Comparison of ENCODE assay signal across 17 mouse cellular contexts in the genomic region with DNA sequence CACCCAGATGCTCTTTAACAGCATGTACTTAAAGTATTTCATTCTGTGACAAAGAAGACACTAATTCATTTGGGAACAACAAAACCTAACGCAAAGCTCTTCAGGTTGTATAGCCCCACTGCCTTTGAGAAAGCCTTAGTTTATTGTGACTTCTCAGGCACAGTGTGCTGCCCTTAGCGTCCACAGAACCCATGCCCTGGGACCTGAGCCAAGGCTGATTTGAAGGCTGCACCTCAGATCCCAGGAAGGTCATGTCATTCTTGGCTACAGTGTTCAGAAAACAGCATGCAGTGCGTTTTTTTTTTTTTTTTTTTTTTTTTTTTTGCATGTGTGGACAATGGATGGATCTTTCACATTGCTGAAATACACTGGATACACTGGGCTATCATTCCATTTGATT.
DNase-seq lines count a peak whose midpoint lies in the region.
"Had no signal": no experiment of that assay in that cellular context is flagged by ENCODE, and none has a peak within 500 bp of the region (broad histone marks: within the 10 kb centered on the region; RNA-seq: fewer than 3 reads in every experiment).

No protein-coding gene starts in this region.

- intact Hi-C loops in left cerebral cortex, postnatal 4 days (cut with DNase I) = no loop called here
- intact Hi-C loops in left cerebral cortex, postnatal 10 days (cut with DNase I) = no loop called here

- WGBS in heart, embryonic 10.5 days = 57% methylated on average over 3 of the region's 3 CpGs

- no peaks in the 10 kb centered on the region for H3K9me3 ChIP-seq in heart, embryonic 10.5 days
- H3K9me3 ChIP-seq: embryonic facial prominence, embryonic 10.5 days; G1E; limb, embryonic 15.5 days; midbrain, embryonic 15.5 days had no signal

- DNase-seq in adrenal gland, adult (ENCODE audit: inconsistent age in 2 of 2, low spot score in 1 of 2) = peak; percentile 54 to 74
- DNase-seq in adrenal gland, postnatal 4 days (ENCODE audit: low spot score in 2 of 2) = no peak
- DNase-seq in left cerebral cortex, postnatal 4 days = peak; percentile 58
- DNase-seq in left cerebral cortex, postnatal 10 days (ENCODE audit: extremely low spot score in 1 of 2, low spot score in 2 of 2) = no peak
- DNase-seq in adrenal gland, adult 2 months = peak; percentile 58
- peak; percentile 17 for DNase-seq in cerebellum, adult 9-11 months
- DNase-seq in right cerebral cortex, postnatal 4 days = no peak
- DNase-seq in heart, embryonic 10.5 days (ENCODE audit: low spot score) = no peak
- DNase-seq: heart, adult 11 months; heart, postnatal 4 days; kidney, adult 8-10 months; kidney, postnatal 4 days; right cerebral cortex, postnatal 14 days had no signal

- H3K27ac ChIP-seq in heart, embryonic 10.5 days = no peak overlapping the region
- H3K27ac ChIP-seq: embryonic facial prominence, embryonic 10.5 days; limb, embryonic 15.5 days; midbrain, embryonic 15.5 days had no signal

- H3K4me1 ChIP-seq in heart, embryonic 10.5 days = no peaks in the 10 kb centered on the region
- H3K4me1 ChIP-seq: embryonic facial prominence, embryonic 10.5 days; limb, embryonic 15.5 days; midbrain, embryonic 15.5 days had no signal

- no peak overlapping the region for H3K4me3 ChIP-seq in heart, embryonic 10.5 days
- H3K4me3 ChIP-seq: embryonic facial prominence, embryonic 10.5 days; limb, embryonic 15.5 days; midbrain, embryonic 15.5 days had no signal

- no peaks in the 10 kb centered on the region for H3K27me3 ChIP-seq in heart, embryonic 10.5 days (ENCODE audit: insufficient read depth, poor library complexity, severe bottlenecking)
- H3K27me3 ChIP-seq: limb, embryonic 15.5 days; midbrain, embryonic 15.5 days had no signal

- H3K36me3 ChIP-seq in heart, embryonic 10.5 days = no peaks in the 10 kb centered on the region
- H3K36me3 ChIP-seq: embryonic facial prominence, embryonic 10.5 days; G1E; limb, embryonic 15.5 days; midbrain, embryonic 15.5 days had no signal

Comparison
In these comparisons a context has a peak if more than half of its experiments do, and no peak if none do; other contexts are left out.
1. DNase-seq: peak in adrenal gland, adult (2 of 2), left cerebral cortex, postnatal 4 days (single experiment), adrenal gland, adult 2 months (single experiment) and cerebellum, adult 9-11 months (single experiment); none in adrenal gland, postnatal 4 days (0 of 2), left cerebral cortex, postnatal 10 days (0 of 2), right cerebral cortex, postnatal 4 days (single experiment) and heart, embryonic 10.5 days (single experiment).